Mouse (Mus musculus): Measurements from ENCODE around the gene Sh3pxd2a.
A peak's percentile ranks its signal among the peaks of the same experiment; 100 is the strongest.

- TF ChIP-seq EP300 (IDR thresholded peaks at IDR 0.05; ENCODE audit: insufficient read depth, low read depth, low read length) (no peak), CTCF (IDR thresholded peaks at IDR 0.05) (0 out of 2 replicates have a peak, but pooled peaks have one; percentile 12), POLR2A (IDR thresholded peaks at IDR 0.05; ENCODE audit: insufficient read depth, low read depth, low read length) (0 out of 2 replicates have a peak, but pooled peaks have one; percentile 15)
These were observed 12.6 kb downstream of the Sh3pxd2a start for GRCm38 (mm10) chr19:47451476-47452113.

Data from heart, adult 2 months (tissue).